Mouse (Mus musculus): ENCODE results near the gene Trmt1. TPM values are rescaled to one million over a fixed set of nuclear protein-coding genes. Genes with fewer than 3 reads are reported as not detected.

Gene Trmt1
- total and polyA plus RNA-seq, 2 experiments from 2014 or later = 67.5 to 94.8 TPM

GRCm38 (mm10) chr8:84654597-84654996, 31.5 kb upstream of the Trmt1 start:
- Histone ChIP-seq H3K4me3 (ENCODE audit: low read depth, low read length) (no peak overlapping the region), H3K27me3 (ENCODE audit: insufficient read depth, low read length) (no peaks in the 10 kb centered on the region), H3K27ac (ENCODE audit: low read depth, low read length) (no peak overlapping the region), H3K9ac (no peak overlapping the region), H3K9me3 (ENCODE audit: low read length) (no peaks in the 10 kb centered on the region), H3K4me2 (ENCODE audit: low read depth) (no peak overlapping the region), H3K4me1 (ENCODE audit: insufficient read depth) (no peaks in the 10 kb centered on the region), H3K36me3 (ENCODE audit: insufficient read depth) (no peaks in the 10 kb centered on the region)
- 51% methylated on average over 4 of the region's 4 CpGs for WGBS
- DNase-seq (no peak), ATAC-seq (no peak)
- TF ChIP-seq CTCF (IDR thresholded peaks at IDR 0.05; ENCODE audit: low read depth) = peak; percentile 26; the same call in 1 of the 2 replicates

DNA sequence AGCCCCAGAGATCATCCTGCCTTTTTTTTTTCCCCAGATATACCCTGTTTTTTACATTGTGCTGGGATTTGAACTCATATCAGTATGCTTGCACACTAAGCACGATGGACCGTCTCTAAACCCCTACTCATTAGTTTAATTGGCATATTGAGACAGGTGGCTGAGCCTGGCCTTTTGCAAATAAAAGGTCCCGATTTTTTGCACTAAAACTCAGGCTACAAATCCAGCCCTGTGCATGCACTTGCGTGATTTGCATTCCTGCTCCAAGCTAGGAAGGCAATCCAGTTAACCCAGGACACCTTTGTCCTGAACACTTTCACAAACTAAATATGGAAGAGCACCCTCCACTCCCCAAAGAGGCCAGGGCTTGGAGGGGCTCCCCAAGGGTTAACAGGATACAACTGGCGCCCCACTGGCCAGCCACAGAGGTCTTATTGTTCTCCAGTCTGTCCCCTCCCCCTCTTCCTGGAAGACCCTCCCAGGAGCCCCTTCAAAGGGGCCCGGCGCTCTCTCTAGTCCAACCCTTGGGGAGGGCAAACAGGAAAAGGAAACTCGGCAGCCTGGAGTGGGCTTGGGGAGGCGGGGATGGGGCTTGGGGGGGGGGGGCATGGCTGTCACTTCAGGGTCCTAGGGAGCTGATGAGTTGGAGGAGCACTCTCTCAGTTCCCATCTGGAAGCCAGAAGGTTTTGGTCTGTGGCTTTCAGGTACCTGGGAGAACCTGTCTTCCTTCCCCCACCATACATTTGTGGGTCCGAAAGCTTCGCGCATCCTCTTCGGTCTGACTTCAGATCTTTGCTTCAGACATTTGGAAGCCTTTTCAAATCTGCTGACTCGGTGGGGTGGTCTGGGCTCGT, 30.5 kb upstream of the Trmt1 start:
- TF ChIP-seq CTCF (IDR thresholded peaks at IDR 0.05; ENCODE audit: low read depth) = no peak
- no peaks in the 10 kb centered on the region for H3K9me3 ChIP-seq (ENCODE audit: low read length)
- H3K36me3 ChIP-seq (ENCODE audit: insufficient read depth) = no peaks in the 10 kb centered on the region
- H3K4me3 ChIP-seq (ENCODE audit: low read depth, low read length) = peak overlapping the region; percentile 17
- 3% methylated on average over 14 of the region's 15 CpGs for WGBS
- H3K4me1 ChIP-seq (ENCODE audit: insufficient read depth) = no peaks in the 10 kb centered on the region
- H3K27ac ChIP-seq (ENCODE audit: low read depth, low read length) = peak overlapping the region; percentile 51
- no peaks in the 10 kb centered on the region for H3K27me3 ChIP-seq (ENCODE audit: insufficient read depth, low read length)
- H3K4me2 ChIP-seq (ENCODE audit: low read depth) = peak overlapping the region; percentile 45
- H3K9ac ChIP-seq = peak overlapping the region; percentile 45
- ATAC-seq (peak; percentile 87), DNase-seq (peak; percentile 34)

DNA sequence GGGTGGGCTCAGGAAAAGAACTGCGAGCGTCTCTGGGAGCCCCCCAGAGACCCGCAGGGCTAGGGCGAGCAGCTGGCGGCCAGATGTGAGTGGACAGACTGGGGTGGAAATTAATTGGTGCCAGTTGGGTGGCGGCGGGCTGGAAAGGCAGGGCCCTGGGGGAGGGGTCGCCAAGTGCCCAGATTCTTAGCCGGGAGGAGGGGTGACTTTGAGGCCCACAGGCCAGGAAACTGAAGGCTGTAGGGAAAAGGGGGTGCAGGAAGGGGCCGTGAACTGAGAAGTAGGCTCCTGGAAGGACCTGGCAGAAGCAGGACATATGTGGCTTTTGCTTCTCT, 29.9 kb upstream of the Trmt1 start:
- Histone ChIP-seq H3K9ac (peak overlapping the region; percentile 45), H3K4me3 (ENCODE audit: low read depth, low read length) (peak overlapping the region; percentile 17), H3K9me3 (ENCODE audit: low read length) (no peaks in the 10 kb centered on the region), H3K4me2 (ENCODE audit: low read depth) (peak overlapping the region; percentile 45), H3K4me1 (ENCODE audit: insufficient read depth) (no peaks in the 10 kb centered on the region), H3K36me3 (ENCODE audit: insufficient read depth) (no peaks in the 10 kb centered on the region), H3K27ac (ENCODE audit: low read depth, low read length) (peak overlapping the region; percentile 51), H3K27me3 (ENCODE audit: insufficient read depth, low read length) (no peaks in the 10 kb centered on the region)
- DNase-seq = no peak
- WGBS = 6% methylated on average over 10 of the region's 10 CpGs
- peak; percentile 25; the same call in 1 of the 2 replicates for ATAC-seq
- TF ChIP-seq CTCF (IDR thresholded peaks at IDR 0.05; ENCODE audit: low read depth) = no peak

DNA sequence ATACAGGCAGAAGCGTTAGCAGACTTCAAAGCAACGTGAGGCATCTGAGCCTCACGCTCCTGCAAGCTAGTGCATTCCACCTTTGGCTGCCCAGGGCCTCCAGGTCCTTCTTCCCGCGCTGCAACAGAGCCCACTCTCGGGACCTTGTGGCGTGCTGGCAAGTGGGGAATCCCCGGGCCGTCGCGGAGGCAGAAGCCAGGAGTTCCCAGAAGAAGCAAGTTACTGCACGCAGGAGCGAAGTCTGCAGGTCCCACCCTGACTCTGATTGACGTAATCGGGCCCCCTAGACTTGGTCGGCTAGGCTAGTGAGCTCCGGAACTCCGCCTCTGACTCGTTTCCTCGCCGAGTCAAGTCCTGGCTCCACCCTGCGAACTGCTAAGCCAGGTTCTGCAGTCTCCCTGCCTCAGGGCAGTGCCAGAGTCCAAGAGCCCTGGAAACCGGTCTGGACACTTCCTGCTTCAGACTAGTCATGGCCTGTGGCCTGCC, 29.4 kb upstream of the Trmt1 start:
- Histone ChIP-seq H3K4me1 (ENCODE audit: insufficient read depth) (no peaks in the 10 kb centered on the region), H3K4me2 (ENCODE audit: low read depth) (peak overlapping the region; percentile 45), H3K9me3 (ENCODE audit: low read length) (no peaks in the 10 kb centered on the region), H3K27me3 (ENCODE audit: insufficient read depth, low read length) (no peaks in the 10 kb centered on the region), H3K36me3 (ENCODE audit: insufficient read depth) (no peaks in the 10 kb centered on the region), H3K4me3 (ENCODE audit: low read depth, low read length) (peak overlapping the region; percentile 17; the same call in 1 of the 2 replicates), H3K27ac (ENCODE audit: low read depth, low read length) (peak overlapping the region; percentile 51; the same call in 1 of the 2 replicates), H3K9ac (peak overlapping the region; percentile 45)
- WGBS = 7% methylated on average over 23 of the region's 23 CpGs
- TF ChIP-seq CTCF (IDR thresholded peaks at IDR 0.05; ENCODE audit: low read depth) = no peak
- 0 out of 2 replicates have a peak, but pooled peaks have one; percentile 17 for ATAC-seq
- no peak for DNase-seq

GRCm38 (mm10) chr8:84657203-84657602, 28.9 kb upstream of the Trmt1 start:
- Histone ChIP-seq H3K27ac (ENCODE audit: low read depth, low read length) (no peak overlapping the region), H3K9me3 (ENCODE audit: low read length) (no peaks in the 10 kb centered on the region), H3K4me3 (ENCODE audit: low read depth, low read length) (no peak overlapping the region), H3K36me3 (ENCODE audit: insufficient read depth) (no peaks in the 10 kb centered on the region), H3K27me3 (ENCODE audit: insufficient read depth, low read length) (no peaks in the 10 kb centered on the region), H3K4me1 (ENCODE audit: insufficient read depth) (no peaks in the 10 kb centered on the region), H3K4me2 (ENCODE audit: low read depth) (no peak overlapping the region), H3K9ac (no peak overlapping the region)
- DNase-seq (no peak), ATAC-seq (no peak)
- TF ChIP-seq CTCF (IDR thresholded peaks at IDR 0.05; ENCODE audit: low read depth) = no peak

DNA sequence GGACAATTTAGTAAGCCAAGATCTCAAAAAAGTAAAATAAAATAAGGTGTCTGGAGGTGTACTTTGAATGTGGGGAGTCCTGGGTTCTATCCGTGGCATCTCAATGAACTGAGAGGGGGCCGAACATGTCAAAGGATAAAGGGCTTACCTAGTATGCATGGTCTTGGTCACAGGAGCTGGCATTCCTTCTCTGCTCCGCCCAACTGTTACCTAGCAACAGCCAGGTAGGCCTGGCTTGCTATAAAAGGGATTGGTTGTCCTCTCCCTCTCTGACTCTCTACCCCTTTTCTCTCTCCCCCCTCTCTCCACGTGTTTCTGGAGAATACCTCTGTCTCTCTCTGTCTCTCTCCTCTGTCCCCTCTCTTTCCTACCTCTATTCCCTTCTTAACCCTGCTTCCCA, 28.4 kb upstream of the Trmt1 start:
- no peak for DNase-seq
- Histone ChIP-seq H3K4me2 (ENCODE audit: low read depth) (no peak overlapping the region), H3K4me3 (ENCODE audit: low read depth, low read length) (no peak overlapping the region), H3K4me1 (ENCODE audit: insufficient read depth) (no peaks in the 10 kb centered on the region), H3K9me3 (ENCODE audit: low read length) (no peaks in the 10 kb centered on the region), H3K27ac (ENCODE audit: low read depth, low read length) (no peak overlapping the region), H3K9ac (no peak overlapping the region), H3K36me3 (ENCODE audit: insufficient read depth) (no peaks in the 10 kb centered on the region), H3K27me3 (ENCODE audit: insufficient read depth, low read length) (no peaks in the 10 kb centered on the region)
- no peak for TF ChIP-seq CTCF (IDR thresholded peaks at IDR 0.05; ENCODE audit: low read depth)
- no peak for ATAC-seq
- WGBS = 44% methylated on average over 4 of the region's 4 CpGs

DNA sequence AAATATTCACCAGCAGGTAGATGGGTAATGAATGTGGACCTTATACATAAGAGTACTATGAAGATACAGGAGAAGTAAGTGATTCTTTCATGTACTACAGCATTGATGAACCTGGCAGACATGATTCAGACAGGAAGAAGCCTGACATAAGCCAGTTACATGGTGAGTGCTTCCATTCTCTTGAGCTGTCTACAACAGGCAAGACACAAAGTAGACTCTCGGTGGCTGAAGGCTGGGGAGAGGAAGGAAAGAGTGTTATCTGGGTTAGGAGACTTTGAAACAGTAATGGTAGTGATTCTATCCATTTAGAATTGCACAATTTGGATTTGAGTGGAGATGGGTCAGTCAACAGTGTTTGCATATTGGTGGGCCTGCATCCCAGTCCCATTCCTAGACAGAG, 27.2 kb upstream of the Trmt1 start:
- no peaks in the 10 kb centered on the region for H3K27me3 ChIP-seq (ENCODE audit: insufficient read depth, low read length)
- no peak overlapping the region for H3K27ac ChIP-seq (ENCODE audit: low read depth, low read length)
- H3K9me3 ChIP-seq (ENCODE audit: low read length) = no peaks in the 10 kb centered on the region
- H3K36me3 ChIP-seq (ENCODE audit: insufficient read depth) = no peaks in the 10 kb centered on the region
- H3K4me1 ChIP-seq (ENCODE audit: insufficient read depth) = peaks cover 7% of the 10 kb centered on the region
- DNase-seq = no peak
- 54% methylated on average over 1 of the region's 1 CpGs for WGBS
- H3K9ac ChIP-seq = no peak overlapping the region
- TF ChIP-seq CTCF (IDR thresholded peaks at IDR 0.05; ENCODE audit: low read depth) = no peak
- no peak overlapping the region for H3K4me3 ChIP-seq (ENCODE audit: low read depth, low read length)
- ATAC-seq = no peak
- H3K4me2 ChIP-seq (ENCODE audit: low read depth) = no peak overlapping the region

Measured in forebrain, postnatal 0 days (tissue).